Mouse (Mus musculus): ENCODE results near the gene Ahsa1.
"Not testable (repeated sequence)": the region's sequence is repeated elsewhere in the genome, so short reads cannot be mapped to it uniquely, and the experiment has no call there.

Ahsa1 gene

GRCm38 (mm10) chr12:87281766-87282165, 15.5 kb downstream of the Ahsa1 start:
- DNase-seq (ENCODE audit: low read depth): no peak

- no peak for DNase-seq (ENCODE audit: low read depth)
These were observed 16.5 kb downstream of the Ahsa1 start for GRCm38 (mm10) chr12:87282743-87283142.

DNA sequence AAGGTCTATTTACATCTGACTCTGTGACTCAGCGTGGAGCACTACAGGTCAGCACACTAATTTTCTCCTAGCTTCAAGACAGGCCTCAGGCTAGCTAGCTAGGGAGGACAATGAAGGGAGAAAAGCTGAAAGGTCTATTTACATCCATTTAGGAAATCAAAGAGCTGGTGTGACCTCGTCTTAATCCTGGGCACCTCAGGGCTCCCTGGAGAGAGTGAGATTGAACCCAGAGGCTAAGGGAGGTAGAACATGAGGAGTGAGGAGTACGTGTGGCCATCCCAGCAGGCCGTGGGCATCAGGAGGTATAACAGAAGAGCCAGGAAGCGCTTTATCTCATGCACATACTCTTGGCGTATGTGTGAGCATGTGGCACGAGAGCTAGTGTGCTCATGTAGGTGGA, 17.4 kb downstream of the Ahsa1 start:
- no peak for DNase-seq (ENCODE audit: low read depth)

DNA sequence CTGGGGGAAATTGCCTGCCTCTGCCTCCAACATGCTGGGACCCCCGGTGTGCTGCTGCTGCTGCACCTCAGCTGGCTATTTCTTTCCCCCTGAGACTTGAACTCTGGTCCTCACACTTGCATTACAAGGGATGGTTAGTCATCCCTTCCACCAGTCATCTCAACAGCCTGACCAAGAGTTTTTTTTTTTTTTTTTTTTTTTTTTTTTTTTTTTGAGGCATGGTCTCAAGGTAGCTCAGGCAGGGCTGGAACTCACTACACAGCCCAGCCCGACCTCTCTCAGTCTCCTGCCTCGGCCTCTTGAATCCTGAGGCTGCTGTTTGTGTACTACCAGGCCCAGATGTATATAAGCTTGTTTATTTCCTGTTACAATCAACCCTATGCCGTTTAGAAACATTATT, 18.0 kb downstream of the Ahsa1 start:
- DNase-seq (ENCODE audit: low read depth): no peak

DNA sequence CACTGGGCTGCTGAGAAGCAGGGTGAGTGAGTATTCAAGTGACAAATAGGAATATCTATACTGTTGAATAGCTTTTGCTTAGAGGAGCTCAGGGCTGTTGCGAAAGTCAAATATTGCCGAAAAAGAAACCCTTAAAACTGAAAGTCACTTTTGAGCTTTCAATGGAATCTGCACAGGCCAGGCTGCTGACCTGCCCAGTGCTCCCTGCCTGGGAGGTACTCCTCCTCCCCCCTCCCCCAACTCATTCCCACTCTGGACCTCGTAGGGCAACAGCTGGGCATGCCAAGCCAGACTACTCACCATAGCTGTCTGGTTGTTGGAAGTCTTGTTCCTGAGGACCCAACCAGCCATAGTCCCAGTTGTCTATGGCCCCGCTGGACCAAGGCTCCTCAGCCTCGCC, 18.4 kb downstream of the Ahsa1 start:
- no peak for DNase-seq (ENCODE audit: low read depth)

DNA sequence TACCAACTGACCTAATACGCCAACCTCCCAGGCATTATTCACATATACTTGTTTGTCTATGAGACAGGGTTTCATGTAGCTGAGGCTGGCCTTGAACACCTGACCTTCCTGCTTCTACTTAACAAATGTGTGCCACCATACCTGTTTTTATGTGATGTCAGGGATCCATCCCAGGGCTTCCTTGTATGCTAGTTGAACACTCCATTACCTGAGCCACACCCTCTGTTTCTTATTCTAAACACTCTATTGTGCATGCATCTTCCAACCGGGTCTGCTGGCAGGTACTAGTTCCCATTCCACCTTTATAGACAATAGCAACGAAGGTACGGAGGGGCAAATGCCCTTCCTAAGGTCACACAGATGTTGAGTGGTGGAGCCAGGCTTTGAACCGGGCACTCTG, 22.8 kb downstream of the Ahsa1 start:
- no peak for DNase-seq (ENCODE audit: low read depth)

DNA sequence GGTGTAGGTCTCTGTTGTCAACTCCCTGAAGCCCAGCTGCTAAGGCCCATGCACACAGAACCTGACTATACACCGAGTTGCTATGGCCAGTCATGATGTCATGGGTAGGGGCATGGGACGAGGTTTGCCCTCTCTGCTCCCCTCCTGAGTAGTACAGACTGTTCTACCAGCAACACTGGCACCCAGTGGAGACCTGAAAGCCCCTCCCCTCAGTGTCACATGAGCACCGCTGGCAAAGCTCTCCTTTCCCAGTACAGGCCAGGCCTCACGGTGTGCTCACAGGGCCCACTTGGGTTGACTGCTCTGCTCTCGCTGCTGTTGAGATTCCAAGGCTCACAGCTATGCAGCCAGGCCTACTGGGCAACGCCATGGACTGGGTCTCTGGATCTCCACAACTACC, 27.7 kb downstream of the Ahsa1 start:
- DNase-seq (ENCODE audit: low read depth): no peak

DNA sequence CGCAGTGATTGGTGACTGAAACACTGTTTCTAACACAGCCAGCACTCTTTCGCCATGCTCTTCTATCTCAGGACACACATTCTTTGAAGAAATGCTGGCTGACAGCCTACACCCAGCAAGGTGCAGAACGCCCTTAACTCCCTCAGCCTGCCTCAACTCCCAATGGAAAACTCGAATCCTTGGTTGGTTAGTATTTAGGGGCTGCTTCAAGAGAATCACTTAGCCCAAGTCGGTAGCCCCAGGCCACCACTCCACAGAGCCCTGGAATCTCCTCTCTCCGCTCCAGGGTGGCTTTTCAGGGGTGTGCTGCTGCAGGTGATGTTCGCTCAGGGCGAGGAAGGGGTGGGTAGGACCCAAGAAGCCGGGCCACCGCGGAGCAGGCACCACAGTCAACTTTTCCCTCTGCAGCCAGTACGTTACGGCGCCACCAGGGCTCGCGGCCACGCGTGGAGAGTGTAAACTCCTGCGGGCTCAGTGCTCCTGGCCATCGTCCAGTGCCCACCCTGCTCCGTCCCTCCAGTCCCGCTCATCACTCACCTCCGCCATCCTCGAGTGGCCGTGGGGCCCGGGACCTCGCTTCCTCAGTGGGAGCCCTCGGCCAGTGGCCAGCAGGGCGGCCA, 32.9 kb downstream of the Ahsa1 start:
- DNase-seq (ENCODE audit: low read depth): no peak

- no peak for DNase-seq (ENCODE audit: low read depth)
These were observed 33.6 kb downstream of the Ahsa1 start, which contains the start of gene Ism2 for GRCm38 (mm10) chr12:87299657-87300440. Gene Ism2, minus strand, starts transcription at chr12:87299705.

DNA sequence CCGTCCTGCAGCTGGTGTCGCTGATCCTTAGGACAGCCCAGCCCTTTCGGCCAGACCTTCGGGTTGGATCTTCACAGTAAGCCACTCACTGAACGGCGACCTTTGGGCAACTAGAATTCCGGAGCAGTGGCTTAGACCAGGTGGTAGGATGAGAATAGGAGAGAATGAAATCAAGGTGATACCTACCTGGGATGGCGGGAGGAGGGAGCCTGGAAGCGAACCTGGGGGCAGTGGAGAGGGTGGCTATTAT, 34.1 kb downstream of the Ahsa1 start:
- no peak for DNase-seq (ENCODE audit: low read depth)

DNA sequence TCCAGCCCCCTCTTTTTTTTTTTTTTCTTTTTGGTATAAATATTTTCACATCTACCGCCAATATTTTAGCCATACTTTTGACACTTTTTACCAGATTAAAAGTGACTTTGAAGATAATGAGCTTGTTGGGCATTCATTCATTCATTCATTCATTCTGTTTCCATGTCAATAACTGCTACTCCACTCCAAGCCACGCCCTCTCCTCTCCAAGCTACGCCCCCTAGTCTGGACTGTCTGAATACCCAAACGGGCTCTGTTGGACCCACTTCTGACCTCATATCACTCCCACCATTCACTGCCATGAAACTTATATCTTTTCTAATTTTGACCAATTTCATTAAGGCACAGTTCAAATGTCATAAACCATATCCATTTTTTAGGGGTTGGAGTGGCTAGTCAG, 34.9 kb downstream of the Ahsa1 start:
- no peak for DNase-seq (ENCODE audit: low read depth)

- no peak for DNase-seq (ENCODE audit: low read depth)
These were observed 39.7 kb downstream of the Ahsa1 start for GRCm38 (mm10) chr12:87305767-87306583.

DNA sequence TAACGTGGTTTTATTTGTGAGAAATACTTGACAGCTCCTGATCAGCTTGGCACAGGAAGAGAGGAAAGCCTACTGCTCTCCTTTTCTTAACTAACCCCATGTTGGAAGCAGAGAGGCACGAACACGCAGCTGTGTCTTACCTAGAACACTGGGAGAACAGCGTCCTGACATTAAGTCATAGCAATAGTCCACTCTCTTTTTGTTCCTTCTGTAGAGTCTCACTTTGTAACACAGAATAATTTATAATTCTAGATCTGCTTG, 40.2 kb downstream of the Ahsa1 start:
- not testable (repeated sequence) for DNase-seq (ENCODE audit: low read depth)

GRCm38 (mm10) chr12:87313098-87313497, 46.8 kb downstream of the Ahsa1 start:
- DNase-seq (ENCODE audit: low read depth): no peak

DNA sequence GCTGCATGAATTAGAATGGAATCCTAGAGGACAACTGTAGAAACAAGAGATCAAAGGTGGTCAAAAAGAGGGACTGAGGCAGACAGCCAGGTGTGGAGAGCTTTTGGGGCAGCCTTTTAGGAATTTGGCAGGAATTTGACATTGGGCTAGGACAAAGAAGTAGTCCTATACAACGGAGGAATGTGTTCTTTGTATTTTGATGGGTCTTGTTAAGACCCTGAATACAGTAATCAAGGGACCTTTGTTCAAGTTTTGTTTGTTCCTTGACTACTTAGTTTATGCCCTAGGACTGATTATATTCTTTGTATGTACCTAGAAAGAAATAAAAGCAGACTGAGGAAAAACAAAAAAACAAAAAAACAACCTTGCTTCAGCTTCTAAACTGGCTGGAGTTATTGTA, 51.7 kb downstream of the Ahsa1 start:
- no peak for DNase-seq (ENCODE audit: low read depth)

- no peak for DNase-seq (ENCODE audit: low read depth)
These were observed 53.0 kb downstream of the Ahsa1 start for GRCm38 (mm10) chr12:87319229-87319628.
